Mouse (Mus musculus) liver, embryonic 14.5 days (tissue): ENCODE measurements around the gene Lrig3. TPM values are rescaled to one million over a fixed set of nuclear protein-coding genes. Genes with fewer than 3 reads are reported as not detected.

Experiments used
- ATAC-seq: fragments of 200-750 bp; cut with Nextera tagmentation; 2 replicates; pipeline ENCODE4 v1.8.0; 2017; ENCODE audit warnings: moderate number of reproducible peaks, mild to moderate bottlenecking, moderate library complexity; ENCODE audit not compliant: insufficient read depth
- DNase-seq, 3 experiments: peaks; one replicate each; pipeline ENCODE4 v3.0.0-alpha.2; 2012 to 2013; ENCODE audit warnings: low read depth in 3 of 3, low spot score in 3 of 3
- H3K27ac ChIP-seq: fragments of 300-500 bp; sonication (generic); 2 replicates; pipeline ENCODE4 v1.5.1; 2014; ENCODE audit warnings: moderate library complexity, mild to moderate bottlenecking, control low read depth, inconsistent platforms
- H3K27me3 ChIP-seq: fragments of 300-500 bp; sonication (generic); 2 replicates; pipeline ENCODE4 v1.6.1; 2014; ENCODE audit warnings: mild to moderate bottlenecking, low read length, moderate library complexity; ENCODE audit not compliant: control insufficient read depth, insufficient read depth
- H3K36me3 ChIP-seq: fragments of 300-500 bp; sonication (generic); replicated peaks from 2 replicates; pipeline ENCODE4 v1.6.1; 2014; ENCODE audit warnings: low read depth; ENCODE audit not compliant: control insufficient read depth, insufficient read depth
- H3K4me1 ChIP-seq, 2 experiments: fragments of 200-500 bp in 1 of 2; fragments of 300-500 bp in 1 of 2; sonication (generic) in 1 of 2; replicated peaks; 2 replicates each; pipeline ENCODE4 v1.6.1; 2012 to 2014; ENCODE audit warnings: antibody characterized with exemption in 1 of 2, inconsistent platforms in 1 of 2, low read length in 1 of 2; ENCODE audit not compliant: control insufficient read depth in 2 of 2, insufficient read depth in 2 of 2
- H3K4me2 ChIP-seq: fragments of 300-500 bp; sonication (generic); 2 replicates; pipeline ENCODE4 v1.6.1; 2014; ENCODE audit warnings: low read depth, mild to moderate bottlenecking, control low read depth, moderate library complexity
- H3K4me3 ChIP-seq, 2 experiments: fragments of 200-500 bp in 1 of 2; fragments of 300-500 bp in 1 of 2; sonication (generic) in 1 of 2; 2 replicates each; pipeline ENCODE4 v1.5.1; 2012 to 2014; ENCODE audit warnings: low read depth in 2 of 2, low read length in 2 of 2, mild to moderate bottlenecking in 2 of 2, control low read depth in 1 of 2, inconsistent platforms in 1 of 2, moderate library complexity in 1 of 2; ENCODE audit not compliant: insufficient read depth in 1 of 2
- H3K9ac ChIP-seq: fragments of 300-500 bp; sonication (generic); replicated peaks from 2 replicates; pipeline ENCODE4 v1.6.1; 2014; ENCODE audit warnings: mild to moderate bottlenecking, control low read depth, moderate library complexity
- H3K9me3 ChIP-seq: fragments of 300-500 bp; sonication (generic); 2 replicates; pipeline ENCODE4 v1.6.1; 2016; ENCODE audit warnings: low read length, mixed read lengths; ENCODE audit not compliant: control insufficient read depth
- CTCF ChIP-seq: IDR thresholded peaks from 2 replicates; pipeline ENCODE4 v1.5.1; 2016; ENCODE audit warnings: antibody characterized with exemption, low read depth, control low read depth
- EP300 ChIP-seq: IDR thresholded peaks from 2 replicates; pipeline ENCODE4 v1.6.1; 2016; ENCODE audit warnings: antibody characterized with exemption, low read depth
- WGBS: fragments of 180-500 bp; shearing (Covaris S2); extraction: QIAGEN DNeasy Blood & Tissue Kit; methylation state at CpG from one replicate; pipeline ENCODE4 v1.1.7; 2014; ENCODE audit not compliant: insufficient replicate concordance; 5-methylcytosine and 5-hydroxymethylcytosine counted together
- polyA plus RNA-seq, 2 experiments: library from polyadenylated mRNA; depleted of rRNA in 1 of 2; stranded (reverse) in 1 of 2; unstranded in 1 of 2; fragments of >200 nt; fragmentation: Nextera tagmentation in 1 of 2; extraction: Ambion mirVana in 1 of 2; gene quantifications; 2 replicates each; pipeline versions ENCODE4 v1.2.1 to v1.2.3; 2012 to 2014

Gene Lrig3
- polyA plus RNA-seq, 2 experiments = 0.71 to 1.1 TPM

- H3K9ac ChIP-seq = no peak overlapping the region
- no peaks in the 10 kb centered on the region for H3K27me3 ChIP-seq
- H3K36me3 ChIP-seq = no peaks in the 10 kb centered on the region
- no peak overlapping the region for H3K4me2 ChIP-seq
- H3K4me3 ChIP-seq = no peak overlapping the region
- DNase-seq (no peak), ATAC-seq (no peak)
- 74% methylated on average over 9 of the region's 9 CpGs for WGBS
- TF ChIP-seq CTCF (no peak), EP300 (no peak)
- no peak overlapping the region for H3K27ac ChIP-seq
- no peaks in the 10 kb centered on the region for H3K4me1 ChIP-seq
- no peaks in the 10 kb centered on the region for H3K9me3 ChIP-seq
These were observed 18.6 kb downstream of the Lrig3 start for GRCm38 (mm10) chr10:125984473-125985035.

DNA sequence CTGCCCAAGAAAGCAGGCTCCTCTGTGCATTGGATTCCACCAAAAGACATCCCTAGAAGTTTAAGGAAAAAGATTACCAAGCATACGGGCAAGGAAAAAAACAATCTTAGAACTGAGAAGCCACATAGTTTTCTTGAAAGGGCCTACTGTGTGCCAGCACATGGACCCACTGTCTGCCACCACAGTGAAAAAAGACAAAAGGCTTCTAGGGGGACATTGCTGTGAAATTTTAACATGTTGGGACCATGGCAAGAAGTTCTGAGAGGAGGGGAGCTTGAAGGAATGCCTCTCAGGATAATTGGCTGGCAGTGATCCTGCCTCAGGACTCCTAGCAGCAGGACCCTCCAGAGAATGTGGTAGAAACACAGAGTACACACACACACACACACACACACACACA, 19.8 kb downstream of the Lrig3 start:
- Histone ChIP-seq H3K27ac (no peak overlapping the region), H3K9ac (no peak overlapping the region), H3K4me2 (no peak overlapping the region), H3K4me3 (no peak overlapping the region), H3K27me3 (no peaks in the 10 kb centered on the region), H3K9me3 (no peaks in the 10 kb centered on the region), H3K36me3 (no peaks in the 10 kb centered on the region), H3K4me1 (no peaks in the 10 kb centered on the region)
- TF ChIP-seq CTCF = no peak
- no peak for TF ChIP-seq EP300
- no peak for DNase-seq
- WGBS = 85% methylated on average over 1 of the region's 1 CpGs
- ATAC-seq = no peak

- Histone ChIP-seq H3K4me1 (no peaks in the 10 kb centered on the region), H3K27ac (no peak overlapping the region), H3K27me3 (no peaks in the 10 kb centered on the region), H3K9me3 (no peaks in the 10 kb centered on the region), H3K9ac (no peak overlapping the region), H3K4me2 (no peak overlapping the region), H3K4me3 (no peak overlapping the region), H3K36me3 (no peaks in the 10 kb centered on the region)
- 76% methylated on average over 9 of the region's 9 CpGs for WGBS
- TF ChIP-seq EP300 = no peak
- no peak for DNase-seq
- no peak for ATAC-seq
These were observed 20.5 kb downstream of the Lrig3 start for GRCm38 (mm10) chr10:125986443-125986842.

DNA sequence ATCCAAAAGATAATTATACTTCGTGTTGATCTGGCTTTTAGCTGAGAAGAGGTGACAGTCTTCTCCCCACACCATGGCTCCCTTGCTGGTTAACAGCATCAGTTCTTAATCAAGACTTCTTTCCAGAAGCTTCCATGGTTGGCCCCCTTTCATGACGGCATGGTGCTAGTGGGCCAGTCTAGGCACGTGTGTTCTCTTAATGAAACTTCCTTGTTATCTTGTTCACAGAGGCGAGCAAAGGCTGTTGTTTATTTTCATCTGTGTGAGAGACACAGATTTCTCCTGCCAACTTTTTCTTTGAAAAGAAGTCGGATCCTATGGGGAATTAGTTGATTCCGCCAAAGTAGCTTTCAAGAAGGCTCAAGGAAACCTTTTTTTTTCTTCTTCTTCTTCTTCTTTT, 21.3 kb downstream of the Lrig3 start:
- Histone ChIP-seq H3K27me3 (no peaks in the 10 kb centered on the region), H3K4me2 (no peak overlapping the region), H3K9ac (no peak overlapping the region), H3K4me1 (no peaks in the 10 kb centered on the region), H3K36me3 (no peaks in the 10 kb centered on the region), H3K4me3 (no peak overlapping the region), H3K27ac (no peak overlapping the region), H3K9me3 (no peaks in the 10 kb centered on the region)
- DNase-seq = no peak
- TF ChIP-seq EP300 (no peak), CTCF (no peak)
- ATAC-seq = no peak
- 60% methylated on average over 6 of the region's 6 CpGs for WGBS

DNA sequence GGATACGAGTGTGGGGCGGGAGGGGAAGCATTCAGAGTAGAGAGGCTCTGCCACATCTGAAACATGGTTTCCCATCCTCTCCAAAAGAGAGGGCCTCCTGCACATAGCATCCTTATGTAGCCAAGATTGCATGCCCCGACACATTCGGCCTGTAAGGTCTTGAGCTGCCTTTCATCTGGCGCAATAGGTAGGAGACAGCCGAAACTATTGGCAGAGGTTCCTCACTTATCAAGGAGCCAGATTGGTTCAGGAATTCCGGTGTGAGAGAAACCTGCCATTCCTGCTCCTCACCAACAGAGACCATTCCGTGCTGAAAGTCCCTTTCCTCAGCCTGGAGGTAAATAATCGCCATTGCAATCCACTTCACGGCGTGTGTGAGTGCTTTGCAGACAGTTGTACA, 22.1 kb downstream of the Lrig3 start:
- Histone ChIP-seq H3K36me3 (no peaks in the 10 kb centered on the region), H3K9me3 (no peaks in the 10 kb centered on the region), H3K4me3 (no peak overlapping the region), H3K4me1 (no peaks in the 10 kb centered on the region), H3K27me3 (no peaks in the 10 kb centered on the region), H3K4me2 (no peak overlapping the region), H3K9ac (no peak overlapping the region), H3K27ac (no peak overlapping the region)
- ATAC-seq = no peak
- no peak for TF ChIP-seq CTCF
- no peak for TF ChIP-seq EP300
- 75% methylated on average over 11 of the region's 11 CpGs for WGBS
- DNase-seq = no peak
